Mouse (Mus musculus): ENCODE results near the gene Jtb.

The Jtb gene

DNA sequence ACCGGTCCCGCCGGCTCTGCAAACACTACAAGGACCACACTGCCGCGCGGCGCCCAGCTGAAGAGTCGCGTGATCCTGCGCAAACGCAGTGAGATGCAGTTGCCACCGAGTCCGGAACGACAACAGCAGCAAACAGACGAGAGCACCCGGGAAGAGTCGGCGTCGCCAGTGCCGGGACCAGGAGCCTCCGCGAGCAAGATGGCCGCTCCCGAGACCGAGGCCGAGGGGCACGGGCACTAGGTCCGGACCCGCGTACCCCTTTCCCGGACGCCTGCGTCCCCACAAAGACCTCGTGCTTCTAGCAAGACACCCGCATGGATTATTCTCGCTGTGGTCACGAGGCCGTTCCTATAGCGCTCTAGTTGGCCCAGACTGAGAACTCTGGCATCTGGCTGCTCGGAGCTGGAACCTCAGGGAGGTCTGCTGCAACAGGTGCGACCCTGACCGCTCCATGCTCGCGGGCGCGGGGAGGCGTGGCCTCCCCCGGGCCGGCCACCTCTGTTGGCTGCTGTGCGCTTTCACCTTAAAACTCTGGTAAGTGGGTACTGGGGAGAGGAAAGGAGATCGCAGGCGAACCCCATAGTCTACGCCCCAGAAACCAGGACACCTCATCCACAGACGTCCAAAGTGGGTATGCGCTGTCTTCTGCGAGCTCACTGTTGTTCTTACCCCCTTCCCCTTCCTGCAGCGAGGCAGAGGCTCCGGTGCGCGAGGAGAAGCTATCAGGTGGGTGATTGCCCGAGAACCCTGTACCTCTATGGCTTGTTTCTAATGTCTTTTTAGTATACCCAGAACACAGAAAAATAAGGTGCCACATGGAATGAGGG lies at the start of gene Jtb:
Jtb (plus strand) TSS at position 91 of the 827 bp plus-strand sequence.
- peak; percentile 90 for DNase-seq (ENCODE audit: low read depth)

DNA sequence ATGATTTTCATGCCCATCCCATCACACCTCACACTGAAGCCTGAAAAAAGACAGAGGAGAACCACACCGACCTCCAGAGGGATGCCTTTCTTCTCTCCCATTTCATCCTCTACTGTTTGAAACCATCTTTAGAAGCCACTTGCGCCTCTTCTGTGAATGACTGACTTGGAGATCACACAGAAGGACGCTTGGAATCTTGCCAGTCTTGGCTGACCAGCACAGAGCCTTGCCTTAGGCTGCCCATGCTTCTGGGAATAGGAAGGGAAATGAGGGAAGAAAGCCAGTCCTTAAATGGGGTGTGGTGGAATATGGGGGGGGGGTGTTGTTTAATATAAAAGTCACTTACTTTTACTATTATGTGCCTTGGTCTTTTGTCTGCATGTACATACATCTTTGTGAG lies 47.8 kb upstream of the Jtb start:
- no peak for DNase-seq (ENCODE audit: low read depth)

DNA sequence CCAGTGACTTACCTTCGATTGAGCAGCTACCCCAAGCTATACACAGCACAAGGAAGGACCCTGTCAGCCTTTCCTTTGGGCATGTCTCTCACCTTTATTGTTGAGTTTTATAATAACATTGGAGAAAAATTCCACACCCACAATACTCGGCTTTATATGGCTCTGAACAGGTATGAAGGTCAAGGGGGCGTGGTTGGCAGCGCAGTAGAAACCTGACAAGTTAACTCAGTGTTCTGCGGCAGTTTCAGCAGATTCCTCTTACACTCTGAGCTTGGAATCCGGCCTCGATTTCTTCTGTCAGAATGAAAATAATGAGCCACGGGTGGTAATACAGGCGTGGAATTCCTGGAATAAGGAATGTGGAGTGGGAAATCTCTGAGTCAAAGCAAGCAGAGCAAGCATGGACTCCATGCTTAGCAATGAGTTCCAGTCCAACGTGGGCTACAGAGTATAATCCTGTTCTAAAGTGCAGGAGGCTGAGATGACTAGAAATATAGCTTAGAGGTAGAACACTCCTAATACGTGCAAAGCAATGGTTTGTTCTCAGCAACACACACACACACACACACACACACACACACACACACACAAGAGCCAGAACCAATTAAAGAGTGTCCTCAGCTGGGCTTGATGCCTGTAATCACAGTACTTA lies 40.4 kb upstream of the Jtb start:
- no peak for DNase-seq (ENCODE audit: low read depth)

GRCm38 (mm10) chr3:90194759-90195158 lies 36.6 kb upstream of the Jtb start:
- DNase-seq (ENCODE audit: low read depth): no peak

DNA sequence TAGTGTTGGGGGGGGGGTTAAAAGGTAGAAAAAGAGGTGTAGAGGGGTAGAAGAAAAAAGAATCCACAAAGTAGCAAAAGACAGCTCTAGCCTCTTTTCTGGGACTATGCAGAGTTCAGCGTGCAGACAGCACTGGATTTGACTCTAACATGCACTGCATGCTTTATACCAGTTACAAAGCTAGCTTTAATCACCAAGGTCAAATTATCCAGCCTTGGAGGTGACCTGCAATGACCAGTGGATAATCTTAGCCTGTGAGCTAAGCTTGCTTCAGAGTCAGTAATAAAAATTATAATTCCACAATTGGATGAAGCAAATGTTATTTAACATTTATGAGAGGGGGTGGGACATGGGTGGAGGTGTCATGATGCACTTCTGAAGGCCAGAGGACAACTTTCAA lies 35.8 kb upstream of the Jtb start:
- DNase-seq (ENCODE audit: low read depth): no peak

DNA sequence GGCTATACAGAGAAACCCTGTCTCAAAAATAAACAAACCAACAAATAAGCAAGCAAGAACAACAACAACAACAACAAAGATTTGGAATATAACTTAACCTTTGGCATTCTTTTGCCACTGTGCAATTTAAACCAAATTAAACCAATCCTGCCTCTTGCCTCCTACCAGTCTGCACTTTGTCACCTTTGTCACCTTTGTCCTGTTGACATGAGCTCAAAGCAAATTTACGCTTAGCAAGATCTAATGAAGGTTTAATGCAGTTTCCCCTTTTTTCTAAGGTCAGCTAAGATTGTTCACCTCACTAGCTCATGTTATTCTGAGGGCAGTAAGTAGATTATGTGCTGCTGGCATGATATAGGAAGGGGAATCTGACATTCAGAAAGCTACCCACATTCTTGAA lies 33.8 kb upstream of the Jtb start:
- no peak for DNase-seq (ENCODE audit: low read depth)

DNA sequence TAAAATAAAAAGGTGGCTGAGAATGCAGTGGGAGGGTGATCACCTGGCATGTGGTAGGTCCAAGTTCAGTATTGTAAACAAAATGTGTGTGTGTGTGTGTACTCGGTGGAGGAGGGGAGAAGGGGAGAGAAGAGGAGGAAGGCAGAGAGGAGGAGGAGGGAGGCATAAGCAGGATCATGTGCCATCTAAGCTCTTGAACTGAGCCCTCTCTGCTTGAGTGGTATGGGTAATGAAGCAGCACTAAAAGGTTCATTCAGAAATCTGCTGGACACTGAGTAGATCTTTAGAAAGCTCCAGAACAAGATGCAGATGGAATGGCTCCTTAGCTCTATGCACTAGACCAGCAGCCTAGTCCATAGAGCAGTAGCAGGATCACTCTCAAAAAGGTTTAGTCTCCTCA lies 28.5 kb upstream of the Jtb start:
- DNase-seq (ENCODE audit: low read depth): no peak

GRCm38 (mm10) chr3:90203619-90204018 lies 27.8 kb upstream of the Jtb start:
- DNase-seq (ENCODE audit: low read depth): no peak

- no peak for DNase-seq (ENCODE audit: low read depth)
Observed at GRCm38 (mm10) chr3:90204582-90204981, 26.8 kb upstream of the Jtb start.

GRCm38 (mm10) chr3:90208662-90209061 lies 22.7 kb upstream of the Jtb start:
- DNase-seq (ENCODE audit: low read depth): no peak

DNA sequence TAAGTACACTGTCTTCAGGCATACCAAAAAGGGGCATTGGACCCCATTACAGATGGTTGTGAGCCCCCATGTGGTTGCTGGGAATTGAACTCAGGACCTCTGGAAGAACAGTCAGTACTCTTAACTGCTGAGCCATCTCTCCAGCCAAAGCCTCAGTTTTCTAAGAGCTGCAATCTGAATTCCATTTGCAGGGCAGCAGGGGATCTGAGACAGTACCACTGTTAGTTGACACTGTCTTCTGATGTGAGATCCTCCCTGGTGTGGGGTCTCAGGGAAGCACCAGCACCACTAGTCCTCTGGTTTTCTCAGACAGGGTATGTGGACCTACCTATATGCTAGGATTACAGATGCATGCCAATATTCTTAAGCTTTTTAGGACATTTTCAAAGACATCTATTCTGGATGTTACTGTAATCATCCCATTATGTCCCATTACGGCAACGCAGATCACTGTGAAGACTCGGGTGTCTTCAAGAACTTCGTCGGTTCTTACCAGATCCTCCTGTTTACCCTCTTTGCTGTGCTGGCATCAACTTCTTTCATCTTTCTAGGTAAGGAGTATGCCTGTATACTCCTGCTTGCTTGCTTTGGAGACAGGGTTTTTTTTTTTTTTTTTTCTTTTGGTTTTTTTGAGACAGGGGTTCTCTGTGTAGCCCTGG lies 21.4 kb upstream of the Jtb start:
- no peak for DNase-seq (ENCODE audit: low read depth)

GRCm38 (mm10) chr3:90211475-90212398 lies 19.7 kb upstream of the Jtb start:
- no peak for DNase-seq (ENCODE audit: low read depth)

DNA sequence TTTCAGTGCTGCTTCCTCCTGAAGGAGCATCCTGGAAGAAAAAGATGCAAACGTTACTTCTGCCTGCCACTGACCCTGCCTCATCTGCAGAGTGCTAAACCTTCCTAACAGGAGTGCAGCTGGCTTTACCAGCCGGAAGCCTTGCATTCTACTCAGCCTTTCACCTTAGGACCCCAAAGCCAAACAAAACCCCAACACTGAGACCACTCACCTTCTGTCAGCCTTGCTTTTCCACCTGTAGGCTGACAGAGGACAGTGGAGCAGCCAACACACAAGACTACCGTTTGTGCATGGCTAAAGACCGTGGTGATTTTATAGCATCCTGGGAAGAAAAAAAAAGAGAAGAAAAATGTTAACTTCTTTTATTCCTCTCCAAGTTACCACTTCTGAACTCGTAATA lies 18.7 kb upstream of the Jtb start:
- DNase-seq (ENCODE audit: low read depth): no peak

DNA sequence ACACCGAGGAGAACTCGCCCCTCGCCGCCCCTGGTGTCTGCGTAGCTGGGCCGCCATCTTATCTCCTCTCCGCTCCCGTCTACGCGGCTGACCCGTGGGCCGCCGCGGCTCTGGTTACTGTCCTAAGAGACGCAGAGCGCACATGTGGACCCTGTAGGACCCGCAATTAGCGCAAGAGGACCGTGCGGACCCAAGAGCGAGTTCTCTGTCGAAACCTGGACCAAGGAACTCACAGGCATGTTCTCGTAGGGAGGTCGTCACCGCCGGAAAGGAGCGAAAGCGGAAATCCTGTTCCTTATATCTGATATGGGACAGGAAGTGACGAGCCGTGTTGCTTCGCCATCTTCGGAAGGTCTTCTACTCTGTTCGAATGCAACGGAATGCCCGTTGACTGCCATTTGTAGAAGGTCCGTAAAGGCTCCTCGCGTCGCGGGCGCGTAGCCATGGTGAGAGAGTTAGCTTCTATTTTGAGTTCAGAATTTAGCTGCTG lies 18.0 kb upstream of the Jtb start, which contains the start of the genes Rps27 and Rab13:
Rps27 (minus strand) TSS at position 275 of the 490 bp plus-strand sequence.
Rab13 (plus strand) TSS at position 319 of the 490 bp plus-strand sequence.
- peak; percentile 90 for DNase-seq (ENCODE audit: low read depth)

GRCm38 (mm10) chr3:90213956-90214684 lies 17.3 kb upstream of the Jtb start:
- no peak for DNase-seq (ENCODE audit: low read depth)

- DNase-seq (ENCODE audit: low read depth): no peak
Observed at GRCm38 (mm10) chr3:90215825-90216380, 15.5 kb upstream of the Jtb start.

DNA sequence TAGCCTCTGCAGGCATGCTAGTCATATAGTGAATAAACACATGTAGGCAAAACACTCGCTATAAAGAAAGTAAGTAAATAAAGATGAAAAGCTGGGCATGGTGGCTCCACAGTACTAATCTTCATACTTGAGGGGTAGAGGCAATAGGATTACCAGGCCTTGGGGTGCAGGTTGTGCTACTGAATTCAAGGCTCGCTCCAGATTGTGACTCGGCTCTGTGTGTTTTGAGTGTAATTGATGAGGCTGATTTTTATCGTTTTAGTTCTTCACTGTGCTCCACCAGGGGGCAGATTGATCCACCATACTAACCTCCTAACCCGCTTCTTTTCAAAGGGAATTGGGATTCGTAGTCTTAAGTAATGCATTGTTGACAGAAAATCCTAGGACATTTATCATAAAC lies 11.3 kb upstream of the Jtb start:
- DNase-seq (ENCODE audit: low read depth): peak; percentile 54

DNA sequence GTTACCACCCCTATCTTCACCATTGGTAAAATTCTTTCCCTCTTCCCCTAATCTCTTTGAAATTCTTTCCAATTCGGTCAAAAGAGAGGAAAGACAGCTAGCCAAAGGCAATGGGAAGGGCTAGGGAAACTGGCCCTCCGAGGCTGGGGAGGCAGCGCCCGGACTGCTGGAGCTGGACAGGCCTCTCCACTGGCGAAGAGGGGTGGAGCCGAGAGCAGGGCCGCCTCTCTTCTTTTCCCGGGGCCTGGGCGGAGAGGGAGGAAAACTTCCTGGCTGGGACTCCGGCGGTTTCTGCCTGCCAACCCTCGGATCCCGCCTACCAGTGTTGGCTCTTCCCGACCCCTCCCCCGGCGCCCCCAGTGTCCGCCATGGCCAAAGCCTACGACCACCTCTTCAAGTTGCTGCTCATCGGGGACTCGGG lies 10.9 kb upstream of the Jtb start:
- no peak for DNase-seq (ENCODE audit: low read depth)

DNA sequence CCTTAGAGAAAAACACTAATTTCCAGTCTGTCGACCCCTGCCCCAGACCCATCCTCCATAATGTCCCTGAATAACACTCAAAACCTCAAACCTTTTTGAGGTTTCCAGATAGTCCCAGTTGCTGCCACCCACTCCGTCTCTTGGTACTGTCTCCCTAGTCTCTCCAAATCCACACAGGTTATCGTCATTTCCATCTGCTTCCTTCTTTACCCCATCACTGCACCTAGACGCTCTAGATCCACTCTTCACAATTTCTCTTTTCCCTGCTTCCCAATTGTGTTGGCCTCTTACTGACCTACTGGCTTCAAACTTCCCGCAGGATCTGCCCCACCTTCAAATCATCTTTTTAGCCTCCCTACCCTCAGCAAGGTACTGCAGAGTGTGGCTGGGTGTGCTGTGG lies 10.3 kb upstream of the Jtb start:
- no peak for DNase-seq (ENCODE audit: low read depth)

DNA sequence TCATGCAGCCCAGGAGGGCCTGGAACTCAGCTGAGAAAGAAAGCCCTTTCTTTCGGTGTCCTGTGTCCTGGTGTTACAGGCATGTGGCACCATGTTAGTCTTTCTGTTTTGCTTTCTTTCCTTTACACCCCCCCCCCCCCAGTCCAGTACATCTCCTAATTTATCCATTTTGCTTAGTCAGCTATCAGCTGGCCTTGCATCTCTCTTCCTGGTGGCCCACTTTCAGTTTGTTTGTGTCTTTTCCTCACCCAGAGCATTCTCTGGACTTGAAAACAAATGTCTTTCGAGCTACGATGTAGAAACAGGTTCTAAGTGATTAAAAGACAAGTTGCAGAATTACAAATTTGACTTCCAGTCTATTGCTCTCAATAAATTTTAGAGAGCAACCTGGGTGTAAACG lies 8.9 kb upstream of the Jtb start:
- no peak for DNase-seq (ENCODE audit: low read depth)

- no peak for DNase-seq (ENCODE audit: low read depth)
Observed at GRCm38 (mm10) chr3:90222941-90223340, 8.5 kb upstream of the Jtb start.
